ENCODE assay signal across 9 mouse cellular contexts in the genomic region with DNA sequence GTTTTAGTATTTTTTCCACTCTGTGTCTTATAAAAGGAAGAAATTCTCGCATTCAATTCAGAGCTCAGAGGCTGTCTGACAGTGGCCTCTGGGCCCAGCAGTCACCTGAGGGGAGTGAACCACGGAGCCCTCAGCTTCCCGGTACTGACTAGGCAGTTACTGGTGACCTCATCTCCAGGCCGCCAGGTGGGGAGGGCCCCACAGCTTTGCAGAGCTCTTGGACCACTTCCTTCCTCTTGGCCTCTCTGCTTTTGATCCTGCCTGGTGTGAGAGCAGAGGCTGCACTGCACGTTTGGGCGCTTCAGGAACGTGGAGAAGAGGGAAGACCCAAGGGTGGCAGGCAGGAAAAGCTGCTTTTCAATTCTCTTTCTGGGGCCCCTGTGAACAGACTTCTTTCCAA. TPM values are rescaled to one million over a fixed set of nuclear protein-coding genes. Genes with fewer than 3 reads are reported as not detected.
A peak's percentile ranks its signal among the peaks of the same experiment; 100 is the strongest.
DNase-seq lines count a peak whose midpoint lies in the region; ATAC-seq and TF ChIP-seq lines count a peak whose summit lies in the region.
"Had no signal": no experiment of that assay in that cellular context is flagged by ENCODE, and none has a peak within 500 bp of the region (broad histone marks: within the 10 kb centered on the region; RNA-seq: fewer than 3 reads in every experiment).

No protein-coding gene starts in this region.

- WGBS in heart, embryonic 11.5 days (ENCODE audit: insufficient replicate concordance), result 6% methylated on average over 7 of the region's 7 CpGs
- WGBS in cerebellum, adult 2 months, result 21% methylated on average over 7 of the region's 7 CpGs
- WGBS in limb, embryonic 13.5 days, result 8% methylated on average over 7 of the region's 7 CpGs
- 21% methylated on average over 7 of the region's 7 CpGs for WGBS in forebrain, embryonic 15.5 days

- no peaks in the 10 kb centered on the region for H3K27me3 ChIP-seq in heart, embryonic 11.5 days (ENCODE audit: control insufficient read depth, insufficient read depth, low read length)
- no peaks in the 10 kb centered on the region for H3K27me3 ChIP-seq in cerebellum, adult 2 months (ENCODE audit: control insufficient read depth, insufficient read depth, low read length)
- H3K27me3 ChIP-seq in limb, embryonic 13.5 days, result no peaks in the 10 kb centered on the region
- H3K27me3 ChIP-seq in forebrain, embryonic 15.5 days, result no peaks in the 10 kb centered on the region
- H3K27me3 ChIP-seq: neural tube, embryonic 13.5 days had no signal

- no peak for ATAC-seq in heart, embryonic 11.5 days (replicated peaks; ENCODE audit: insufficient number of reproducible peaks, low FRiP score, low TSS enrichment)
- peak; percentile 66 for ATAC-seq in limb, embryonic 13.5 days (ENCODE audit: low FRiP score, low read depth)
- ATAC-seq in forebrain, embryonic 15.5 days (replicated peaks), result no peak

- no peak overlapping the region for H3K27ac ChIP-seq in heart, embryonic 11.5 days (ENCODE audit: low read depth, low read length)
- no peak overlapping the region for H3K27ac ChIP-seq in cerebellum, adult 2 months (ENCODE audit: insufficient read depth, low read length)
- H3K27ac ChIP-seq in limb, embryonic 13.5 days, result peak overlapping the region; percentile 55; the same call in 1 of the 2 replicates
- no peak overlapping the region for H3K27ac ChIP-seq in forebrain, embryonic 15.5 days (replicated peaks)
- H3K27ac ChIP-seq: neural tube, embryonic 13.5 days had no signal

- TF ChIP-seq POLR2A in cerebellum, adult 2 months (IDR thresholded peaks at IDR 0.05; ENCODE audit: borderline replicate concordance, insufficient read depth, low read length), result no peak

- H3K36me3 ChIP-seq in heart, embryonic 11.5 days (ENCODE audit: control insufficient read depth, insufficient read depth, low read length), result no peaks in the 10 kb centered on the region
- no peaks in the 10 kb centered on the region for H3K36me3 ChIP-seq in limb, embryonic 13.5 days
- H3K36me3 ChIP-seq in forebrain, embryonic 15.5 days, result no peaks in the 10 kb centered on the region
- H3K36me3 ChIP-seq: neural tube, embryonic 13.5 days had no signal

- peaks cover 11% of the 10 kb centered on the region for H3K4me1 ChIP-seq in heart, embryonic 11.5 days (ENCODE audit: control insufficient read depth, insufficient read depth, low read length)
- H3K4me1 ChIP-seq in cerebellum, adult 2 months (ENCODE audit: control insufficient read depth, insufficient read depth, low read length), result peaks cover 8% of the 10 kb centered on the region
- H3K4me1 ChIP-seq in limb, embryonic 13.5 days, result peaks cover 15% of the 10 kb centered on the region
- H3K4me1 ChIP-seq in forebrain, embryonic 15.5 days, result no peaks in the 10 kb centered on the region
- H3K4me1 ChIP-seq: neural tube, embryonic 13.5 days had no signal

- TF ChIP-seq CTCF in cerebellum, adult 2 months (IDR thresholded peaks at IDR 0.05; ENCODE audit: borderline replicate concordance, insufficient read depth, low read depth, low read length), result no peak

- H3K9ac ChIP-seq in heart, embryonic 11.5 days (ENCODE audit: low read depth, low read length), result no peak overlapping the region
- H3K9ac ChIP-seq in limb, embryonic 13.5 days, result peak overlapping the region; percentile 35; the same call in 1 of the 2 replicates
- no peak overlapping the region for H3K9ac ChIP-seq in forebrain, embryonic 15.5 days (replicated peaks)
- H3K9ac ChIP-seq: neural tube, embryonic 13.5 days had no signal

- no peak for DNase-seq in heart, adult 9 months (ENCODE audit: low spot score in 2 of 2)
- DNase-seq in cerebellum, adult 2 months, result peak; percentile 35 to 43
- DNase-seq in spleen, postnatal 4 days (ENCODE audit: low spot score in 2 of 2), result peak; percentile 38 to 70
- DNase-seq in urinary bladder, postnatal 14 days (ENCODE audit: low spot score), result no peak
- DNase-seq in right cerebral cortex, adult 2 months (ENCODE audit: low spot score in 2 of 2), result no peak

- H3K4me2 ChIP-seq in heart, embryonic 11.5 days, result 0 out of 2 replicates have a peak overlapping the region, but pooled peaks have one; percentile 4
- H3K4me2 ChIP-seq in limb, embryonic 13.5 days (replicated peaks), result peak overlapping the region; percentile 40
- H3K4me2 ChIP-seq in forebrain, embryonic 15.5 days (replicated peaks), result no peak overlapping the region
- H3K4me2 ChIP-seq: neural tube, embryonic 13.5 days had no signal

- no peaks in the 10 kb centered on the region for H3K9me3 ChIP-seq in heart, embryonic 11.5 days (replicated peaks; ENCODE audit: control insufficient read depth, low read length)
- no peaks in the 10 kb centered on the region for H3K9me3 ChIP-seq in limb, embryonic 13.5 days
- H3K9me3 ChIP-seq in forebrain, embryonic 15.5 days, result no peaks in the 10 kb centered on the region
- H3K9me3 ChIP-seq: neural tube, embryonic 13.5 days had no signal

- H3K4me3 ChIP-seq in heart, embryonic 11.5 days (ENCODE audit: low read depth, low read length), result no peak overlapping the region
- H3K4me3 ChIP-seq in cerebellum, adult 2 months (replicated peaks; ENCODE audit: insufficient read depth, low read depth, low read length), result no peak overlapping the region
- no peak overlapping the region for H3K4me3 ChIP-seq in limb, embryonic 13.5 days
- no peak overlapping the region for H3K4me3 ChIP-seq in forebrain, embryonic 15.5 days
- H3K4me3 ChIP-seq: neural tube, embryonic 13.5 days had no signal

RNA-seq across cellular contexts. Expression of gene Gpr171, which starts 20.7 kb away (rescaled TPM):
- polyA plus RNA-seq in heart, embryonic 11.5 days (2014; fragmentation: Nextera tagmentation; extraction: Ambion mirVana), result 1.3 TPM in 2 replicates
- 0.06 TPM in 1 of 2 replicates, not detected in the other for polyA plus RNA-seq in cerebellum, adult 2 months (2012; rRNA removed)
- polyA plus RNA-seq in limb, embryonic 13.5 days (2015; fragmentation: Nextera tagmentation; extraction: Ambion mirVana), result 1.2 and 1.5 TPM in 2 replicates
- 0.96 and 1.0 TPM in 2 replicates for polyA plus RNA-seq in forebrain, embryonic 15.5 days (2015; fragmentation: Nextera tagmentation; extraction: Ambion mirVana)

Comparison
In these comparisons a context has a peak if more than half of its experiments do, and no peak if none do; other contexts are left out.
1. DNase-seq: peak in cerebellum, adult 2 months (2 of 2) and spleen, postnatal 4 days (2 of 2); none in heart, adult 9 months (0 of 2), urinary bladder, postnatal 14 days (single experiment) and right cerebral cortex, adult 2 months (0 of 2).